Mouse (Mus musculus) frontal cortex, postnatal 25 days (tissue): ENCODE data around the gene Gm11437.

Experiments used
- DNase-seq, 2 experiments: peaks; one replicate each; pipeline ENCODE4 v3.0.0; 2022; ENCODE audit warnings: low spot score in 2 of 2

Gm11437 gene

DNA sequence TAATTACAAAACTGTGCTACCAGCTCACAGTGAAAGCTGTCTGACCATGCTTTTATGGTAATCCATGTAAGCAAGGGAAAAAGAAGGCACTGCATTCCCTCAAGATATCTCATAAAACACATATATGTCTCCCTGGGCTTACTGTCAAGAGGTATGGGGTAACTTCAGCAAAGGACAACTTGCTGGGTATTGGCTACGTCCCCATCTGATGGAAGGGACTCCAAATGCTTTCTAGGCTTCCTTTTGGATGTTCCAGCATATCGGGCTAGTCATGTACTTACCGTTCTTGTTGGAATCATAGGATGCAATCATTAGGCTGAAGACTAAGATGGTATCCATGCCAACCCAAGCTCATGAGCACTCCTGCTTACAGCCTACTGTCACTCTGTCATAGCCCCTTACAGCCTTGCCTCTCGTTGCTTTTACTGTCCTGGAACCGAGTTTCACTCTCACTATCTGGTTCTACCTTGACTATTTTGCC is at the start of gene Gm11437:
TSS of gene Gm11437 (minus strand) at position 431 of the 481 bp plus-strand sequence.
- DNase-seq = no peak

DNA sequence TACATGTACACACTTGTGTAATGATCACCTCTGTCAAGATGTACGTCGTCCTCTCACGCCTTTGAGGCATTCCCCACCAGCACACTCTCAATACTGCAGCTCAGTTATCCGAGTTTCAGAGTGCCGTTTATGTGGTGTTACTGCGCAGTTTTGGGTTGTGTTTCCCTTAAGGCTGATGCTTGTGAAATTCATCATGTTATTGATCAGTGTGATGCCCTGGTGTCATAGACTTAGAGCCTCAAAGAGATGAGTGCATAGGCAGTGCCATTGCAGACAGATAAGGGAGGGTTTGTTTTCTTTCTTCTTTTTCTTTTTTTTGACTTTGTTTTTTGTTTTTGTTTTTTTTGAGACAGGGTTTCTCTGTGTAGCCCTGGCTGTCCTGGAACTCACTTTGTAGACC is 43.6 kb upstream of the Gm11437 start:
- no peak for DNase-seq

DNA sequence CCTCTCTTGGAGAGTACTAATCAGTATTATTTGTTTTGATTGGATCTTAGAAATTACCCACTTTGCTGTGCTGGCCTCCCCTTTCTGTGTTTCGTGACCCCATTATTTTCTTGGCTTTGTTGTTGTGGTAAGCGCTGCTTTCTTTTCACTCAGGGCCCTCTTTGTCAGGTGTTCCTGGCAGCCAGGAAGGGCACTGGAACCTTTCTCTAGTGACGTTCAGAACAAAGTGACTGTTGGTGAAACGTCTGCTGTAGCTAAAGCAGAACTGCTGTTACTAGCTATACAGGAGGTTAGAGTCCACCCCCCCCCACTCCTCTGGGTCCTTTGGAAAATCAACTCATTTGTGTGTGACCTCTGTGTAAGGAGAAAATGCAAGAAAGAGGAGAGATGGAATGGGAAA is 38.5 kb upstream of the Gm11437 start:
- no peak for DNase-seq

DNA sequence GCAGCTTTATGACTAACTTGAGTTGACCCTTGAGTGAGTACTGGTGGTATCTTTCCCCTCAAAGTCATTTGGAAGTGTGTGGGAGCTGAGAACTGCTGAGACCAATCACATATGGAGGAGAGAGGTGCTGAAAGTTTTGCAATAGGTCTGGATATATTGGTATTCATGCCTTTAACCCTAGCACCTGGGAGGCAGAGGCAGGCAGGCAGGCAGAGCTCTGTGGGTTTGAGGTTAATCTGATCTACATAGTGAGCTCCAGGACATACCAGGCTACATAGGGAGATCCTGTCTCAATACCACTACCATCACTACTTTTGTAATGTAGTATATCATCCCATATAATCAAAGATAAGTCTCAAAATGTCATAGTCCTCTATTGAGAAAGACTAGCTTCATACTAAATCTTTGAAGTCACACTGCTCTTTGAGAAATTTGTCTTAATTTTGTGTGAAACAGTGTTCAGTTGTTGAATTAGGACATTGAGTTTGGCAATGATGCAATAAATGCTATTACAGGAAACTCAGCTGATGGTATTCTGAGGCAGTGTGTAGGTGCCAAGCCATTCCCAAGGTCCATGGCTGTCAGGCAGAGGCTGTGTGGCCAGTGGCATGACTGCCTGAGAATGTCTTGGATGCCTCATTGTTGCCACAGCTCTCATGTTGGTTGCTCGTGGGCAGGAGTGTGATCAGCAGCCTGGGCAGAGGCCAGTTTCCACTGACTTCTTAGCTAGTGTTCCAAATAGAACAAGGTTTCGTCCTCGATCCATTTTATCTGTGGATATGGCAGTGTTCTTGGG is 30.5 kb upstream of the Gm11437 start:
- DNase-seq = no peak

DNA sequence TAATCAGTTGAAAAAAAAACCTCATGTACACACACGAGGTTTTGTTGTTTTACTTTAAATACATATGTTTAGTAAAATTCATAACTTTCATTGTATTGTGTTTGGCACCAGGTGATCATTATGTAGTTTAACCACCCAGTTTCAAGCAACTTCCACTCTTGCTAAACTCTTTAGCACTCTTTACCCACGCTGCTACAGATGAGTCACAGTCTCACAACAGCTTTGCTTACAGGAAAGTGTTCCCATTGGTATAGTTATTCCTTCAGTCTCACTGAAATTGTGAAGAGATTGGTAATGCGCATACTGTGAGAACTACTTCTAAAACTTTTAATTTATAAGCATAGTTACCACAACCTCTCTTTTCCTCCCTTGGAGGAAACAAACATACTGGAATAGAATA is 27.5 kb upstream of the Gm11437 start:
- no peak for DNase-seq

DNA sequence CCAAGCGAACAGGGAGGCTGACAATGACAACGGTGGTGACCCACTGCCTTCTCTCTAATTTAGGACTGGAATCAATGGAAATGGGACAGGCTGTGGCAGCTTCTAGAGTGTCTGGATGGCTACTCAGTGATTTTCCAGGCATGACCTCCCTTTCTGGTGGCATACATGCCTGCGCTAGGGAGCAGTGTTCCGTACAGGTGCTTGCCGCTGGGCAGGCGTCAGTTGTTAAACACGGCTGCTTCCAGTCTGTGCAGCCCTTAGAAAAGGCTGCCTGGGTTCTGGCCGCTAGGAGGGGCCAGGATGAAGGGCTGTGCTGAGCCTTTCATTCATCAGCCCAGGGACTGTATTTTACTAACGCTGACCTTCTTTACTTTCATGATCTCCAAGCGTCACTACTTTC is 26.0 kb upstream of the Gm11437 start:
- no peak for DNase-seq

DNA sequence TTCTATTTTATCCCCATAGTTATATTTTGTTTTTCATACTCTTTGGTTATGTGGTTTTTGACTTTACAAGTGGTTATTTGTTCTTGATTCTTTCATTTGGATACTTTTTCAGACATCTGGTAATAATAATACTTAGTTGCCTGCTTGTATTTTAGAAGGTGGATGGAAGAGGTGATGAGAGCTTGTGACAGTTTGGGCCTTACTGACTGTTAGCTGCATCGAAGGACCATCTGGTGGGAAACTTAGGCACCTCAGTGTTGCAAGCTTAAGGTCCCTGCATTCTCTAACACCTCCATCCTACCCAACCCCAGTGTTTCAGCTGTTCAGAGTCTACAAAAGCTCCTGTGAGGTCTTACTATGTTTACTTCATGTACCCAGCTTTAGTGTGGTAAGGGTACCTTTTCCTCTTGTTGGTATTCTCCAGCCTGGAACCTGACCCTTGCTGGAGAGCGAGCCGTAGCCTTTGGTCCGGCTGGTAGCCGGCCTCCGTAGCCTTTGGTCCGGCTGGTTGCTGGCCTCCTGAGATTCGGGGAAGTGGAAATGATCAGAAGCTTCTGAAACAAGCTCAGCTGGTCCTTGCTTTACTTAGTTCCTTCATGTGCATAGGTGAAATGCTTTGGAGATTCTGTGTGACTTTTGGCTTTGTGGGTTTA is 23.4 kb upstream of the Gm11437 start:
- no peak for DNase-seq

DNA sequence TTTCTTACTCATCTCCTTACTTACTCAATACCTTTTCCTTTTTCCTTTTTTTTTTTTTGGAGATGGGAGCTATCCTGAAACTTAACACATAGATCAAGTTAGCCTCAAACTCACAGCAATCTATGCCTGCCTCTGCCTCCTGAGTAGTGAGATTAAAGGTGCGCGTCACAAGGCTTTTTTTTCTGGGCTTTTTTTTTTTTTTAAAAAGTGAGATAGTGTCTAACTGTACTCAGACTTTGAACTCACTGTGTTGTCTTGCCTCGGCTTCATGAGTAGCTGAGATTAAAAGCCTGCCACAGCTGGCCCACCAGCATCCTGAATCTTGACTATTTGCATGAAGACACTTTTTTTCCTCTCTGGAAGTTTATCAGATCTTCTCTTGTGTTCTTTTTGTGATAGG is 21.3 kb upstream of the Gm11437 start:
- no peak for DNase-seq

DNA sequence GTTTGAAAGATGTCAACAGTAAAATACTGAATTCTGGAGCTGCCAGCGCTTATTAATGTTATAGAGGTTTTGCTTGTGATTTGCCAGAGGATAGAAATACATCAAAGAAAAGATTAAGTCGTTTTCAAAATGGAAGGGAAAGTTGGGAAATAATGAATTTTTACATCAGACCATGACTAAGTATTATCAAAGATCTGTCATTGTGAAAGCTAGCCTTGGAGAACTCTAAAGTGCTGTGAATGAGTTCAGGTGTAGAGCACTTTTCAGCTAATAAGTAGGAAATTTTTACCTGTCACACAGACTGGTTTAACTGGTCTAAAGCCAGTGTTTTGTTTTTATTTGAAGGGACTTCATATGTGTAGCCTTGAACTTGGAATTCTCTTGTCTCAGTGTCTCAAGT is 14.0 kb upstream of the Gm11437 start:
- no peak for DNase-seq

DNA sequence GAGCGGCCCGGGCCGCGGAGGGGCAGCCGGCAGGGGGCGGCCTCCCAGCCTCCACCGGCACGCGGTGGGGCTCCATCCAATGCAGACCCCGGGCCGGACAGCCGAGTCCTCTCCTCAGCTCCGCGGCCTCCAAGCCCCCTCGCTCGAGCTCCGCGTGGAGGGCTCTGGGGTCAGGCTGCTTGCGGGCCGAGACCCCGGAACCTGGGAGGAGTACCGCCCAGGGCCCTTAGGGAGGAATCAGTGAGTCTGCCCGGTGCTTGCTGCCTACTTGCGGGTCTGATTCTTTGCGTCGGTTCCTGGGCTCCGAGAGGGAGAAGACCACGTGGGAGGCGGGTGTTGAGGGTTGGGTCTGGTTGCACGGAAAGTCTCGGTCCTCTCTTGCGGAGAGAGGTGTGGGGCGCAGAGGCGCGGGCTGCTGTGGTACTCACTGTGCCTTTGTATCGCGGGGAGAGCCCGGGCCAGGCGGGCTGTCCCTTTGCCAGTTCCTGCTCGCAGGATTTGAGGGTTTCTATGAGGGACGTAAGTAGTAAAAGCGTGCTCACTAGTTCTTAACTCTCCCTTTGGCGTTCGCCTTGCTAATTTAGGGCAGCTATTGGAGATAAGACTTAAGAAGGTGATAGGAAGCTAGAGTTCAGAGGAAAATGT is 12.8 kb upstream of the Gm11437 start:
- DNase-seq = peak; percentile 57 to 61

DNA sequence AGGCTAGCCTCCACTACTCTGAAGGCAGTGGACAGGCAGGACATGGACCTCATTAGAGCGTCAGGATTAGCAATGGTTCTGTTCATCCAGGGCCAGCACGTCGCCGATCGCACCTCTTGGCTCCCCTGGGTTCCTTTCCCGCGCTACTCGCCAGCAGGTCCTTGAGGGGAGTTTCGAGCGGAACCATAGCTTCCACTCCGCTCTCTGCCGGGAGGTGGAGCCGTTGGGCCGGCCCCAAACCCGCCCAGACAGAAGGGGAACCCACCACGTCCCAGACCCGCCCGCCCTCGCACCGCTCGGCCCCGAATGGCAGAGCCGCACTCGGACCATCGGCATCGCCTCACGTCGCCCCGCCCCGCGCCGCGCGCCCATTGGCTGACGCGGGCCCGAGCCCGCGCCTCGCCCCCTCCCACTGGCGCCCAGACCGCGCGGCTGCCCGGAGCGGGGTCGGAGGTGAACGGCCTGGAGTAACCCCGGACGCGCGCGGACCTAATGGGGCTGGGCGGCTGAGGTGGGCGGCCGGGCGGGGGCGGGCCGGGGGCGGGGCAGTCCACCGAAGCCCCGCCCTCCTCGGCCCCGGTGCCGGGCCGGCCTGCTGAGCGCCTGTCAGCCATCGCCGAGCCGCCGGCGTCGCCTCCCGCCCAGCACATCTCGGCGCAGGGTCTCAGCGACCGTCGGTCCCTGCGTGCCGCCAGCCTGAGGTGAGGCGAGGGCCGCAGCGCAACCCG is 12.1 kb upstream of the Gm11437 start:
- peak; percentile 82 to 89 for DNase-seq

DNA sequence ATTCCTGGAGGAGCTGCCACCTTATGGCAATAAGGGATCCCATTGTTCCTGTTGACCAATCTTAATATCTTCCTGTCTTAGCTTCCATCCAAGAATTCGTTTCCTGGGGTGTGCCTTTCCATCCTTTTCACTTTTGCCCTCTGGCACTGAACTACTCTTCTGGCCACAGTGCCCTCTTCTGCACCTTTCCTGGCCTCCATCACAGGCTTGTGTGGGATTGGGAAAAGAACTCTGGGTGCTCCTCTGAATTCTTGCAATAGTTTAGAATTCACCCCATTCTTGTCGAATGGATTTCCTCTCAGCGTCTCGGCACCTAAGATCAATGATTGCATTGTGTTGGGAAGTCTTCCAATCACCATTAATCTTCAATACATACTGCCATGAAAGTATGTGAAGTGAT is 11.3 kb upstream of the Gm11437 start:
- DNase-seq = no peak

DNA sequence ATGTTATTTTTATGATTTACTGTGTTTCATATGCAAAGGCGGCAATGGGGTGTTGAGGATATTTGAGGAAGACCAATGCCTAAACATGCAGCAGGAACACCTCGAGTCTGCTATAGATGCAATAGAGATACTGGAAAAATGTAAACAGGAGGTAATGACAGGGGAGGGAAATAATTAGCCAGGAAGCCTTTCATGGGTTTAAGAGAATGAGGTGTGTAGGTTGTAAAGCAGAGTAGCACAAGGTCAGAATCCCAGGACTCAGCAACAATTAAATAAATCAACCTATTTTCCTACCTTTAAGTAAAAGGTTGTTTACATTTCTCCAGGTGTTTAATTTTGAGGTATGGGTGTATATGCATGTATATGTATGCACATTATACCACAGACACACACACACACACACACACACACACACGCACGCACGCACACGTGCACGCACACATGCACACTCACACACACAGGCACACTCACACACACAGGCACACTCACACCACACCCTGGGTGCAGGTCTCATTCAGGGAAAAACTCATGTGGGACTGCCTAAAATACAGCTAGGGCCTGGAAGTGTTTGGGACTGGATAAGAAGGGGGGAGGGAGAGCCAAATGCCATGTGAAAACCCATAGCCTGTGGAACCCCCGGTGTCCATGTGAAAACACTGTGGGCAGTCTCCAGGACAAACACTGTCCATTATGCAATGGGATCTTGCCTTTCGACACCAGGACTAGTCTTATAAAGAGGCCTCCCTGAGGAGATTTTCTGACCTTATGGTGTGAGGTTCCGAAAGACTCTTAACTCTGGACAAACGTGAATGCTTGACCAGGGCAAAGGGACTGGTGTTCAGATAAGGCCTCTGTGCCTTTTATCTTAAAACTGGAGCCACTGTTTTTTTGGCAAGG is 5.5 kb upstream of the Gm11437 start:
- DNase-seq = no peak

DNA sequence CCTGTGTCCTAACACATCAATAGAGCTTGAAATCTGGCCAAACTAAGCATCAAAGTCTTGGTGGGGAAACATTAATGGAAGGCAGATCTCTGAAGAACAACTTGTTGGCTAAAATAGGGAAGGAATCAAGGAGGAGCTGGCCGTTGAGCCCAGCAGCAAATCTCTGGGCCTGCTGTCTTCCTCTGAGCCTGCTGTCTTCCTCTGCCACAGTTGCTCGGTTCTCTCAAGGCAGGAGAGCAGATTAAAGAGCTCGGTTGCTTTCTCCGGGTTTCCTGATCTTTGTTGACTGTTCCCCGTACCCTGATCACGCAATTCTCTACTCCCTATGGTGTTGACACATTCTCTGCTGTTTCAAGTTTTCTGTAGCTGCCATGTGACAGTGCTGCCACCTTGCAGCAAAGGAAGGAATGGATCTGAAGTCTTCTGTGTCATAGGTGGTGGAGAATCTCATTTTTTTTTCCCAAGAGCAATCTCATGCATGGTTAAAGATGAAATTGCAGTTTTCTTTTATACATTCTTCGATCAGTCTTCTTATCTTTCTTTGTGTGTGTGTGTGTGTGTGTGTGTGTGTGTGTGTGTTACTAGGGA is 1.5 kb upstream of the Gm11437 start:
- peak; percentile 18 to 35 for DNase-seq

DNA sequence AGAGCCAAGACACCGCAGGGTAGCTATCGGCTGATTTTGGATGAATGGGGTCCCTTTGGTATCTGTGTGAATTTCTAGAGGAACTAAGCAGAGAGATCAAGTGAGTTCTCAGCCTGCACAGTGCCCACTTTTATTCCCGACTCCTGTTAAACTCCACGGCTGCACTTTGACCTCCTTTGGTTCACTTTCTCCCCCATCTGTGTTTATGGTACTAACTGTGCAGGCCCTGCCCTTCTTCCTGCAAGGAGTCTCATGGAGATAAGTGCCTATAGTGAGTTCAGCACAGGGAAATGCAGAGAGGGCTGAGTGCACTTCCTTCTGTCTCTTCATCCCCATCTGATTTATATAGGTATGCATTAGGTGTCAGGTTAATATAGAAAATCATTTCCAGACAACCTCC is 2.7 kb downstream of the Gm11437 start:
- no peak for DNase-seq

DNA sequence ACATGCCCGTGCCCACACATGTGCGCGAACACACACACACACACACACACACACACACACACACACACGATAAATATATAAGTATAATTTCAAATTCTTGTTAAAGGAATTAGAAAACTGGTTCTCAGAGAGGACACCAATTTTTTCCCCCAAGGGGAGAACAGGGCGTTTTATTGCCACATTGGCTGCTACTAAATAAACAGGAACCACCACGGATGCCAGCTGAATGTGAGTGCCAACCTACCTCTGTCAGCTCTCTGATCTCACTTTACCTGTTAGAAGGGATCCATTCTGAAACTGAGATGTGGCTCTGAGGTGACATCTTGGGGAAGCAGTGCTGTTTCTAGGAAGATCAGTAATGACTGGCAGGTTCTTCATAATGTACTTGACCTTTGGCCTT is 3.2 kb downstream of the Gm11437 start:
- DNase-seq = no peak

DNA sequence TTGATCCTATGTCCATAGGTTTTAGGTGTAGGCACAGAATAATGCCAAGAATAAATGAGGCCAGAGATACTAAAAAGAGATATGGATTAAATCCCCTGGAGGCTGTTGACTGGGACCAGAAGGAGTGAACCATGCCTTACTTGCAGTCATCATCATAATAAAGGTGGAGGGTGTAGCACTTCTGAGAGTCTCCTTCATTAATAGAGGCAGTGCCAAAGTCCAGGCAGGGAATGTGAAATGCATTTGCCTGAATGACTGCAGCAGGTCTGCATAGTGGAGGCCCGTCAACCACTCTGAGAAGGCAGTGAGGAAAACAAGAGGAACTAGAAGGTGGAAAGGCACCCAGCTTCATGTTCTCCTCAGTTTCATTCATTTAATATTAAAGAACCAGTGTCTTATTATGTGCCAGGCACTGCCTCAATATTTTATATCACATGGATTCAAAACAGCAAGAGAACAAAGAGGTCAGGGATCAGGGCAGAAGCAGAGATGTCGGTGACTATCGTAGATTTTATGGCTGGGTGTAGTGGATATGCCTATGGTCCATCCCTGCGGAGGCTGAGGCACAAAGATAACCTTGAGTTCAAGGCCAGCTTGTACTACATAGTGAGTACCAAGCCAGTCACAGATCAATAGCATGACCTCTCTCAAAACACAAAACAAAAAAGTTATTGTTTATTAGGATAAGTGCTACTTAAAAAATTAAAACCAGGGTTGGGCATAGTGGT is 10.6 kb downstream of the Gm11437 start:
- DNase-seq = no peak

DNA sequence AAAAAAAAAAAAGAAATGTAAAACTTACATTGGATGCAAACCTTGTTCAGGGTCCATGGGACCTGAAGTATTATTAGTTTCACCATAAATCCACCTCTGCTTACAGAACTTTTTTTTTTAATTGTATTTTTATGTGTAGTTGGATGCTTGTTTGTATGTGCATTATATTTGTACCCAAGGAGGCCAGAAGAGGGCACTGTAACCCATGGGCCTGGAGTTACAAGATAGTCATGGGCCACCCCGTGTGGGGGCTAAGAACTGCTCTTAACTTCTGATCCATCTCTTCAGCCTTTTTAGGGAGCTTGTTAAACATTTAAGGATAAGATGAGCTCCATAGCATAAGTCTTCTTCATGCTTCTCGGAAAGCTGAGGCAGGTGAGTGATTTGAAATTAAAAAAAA is 16.4 kb downstream of the Gm11437 start:
- no peak for DNase-seq

DNA sequence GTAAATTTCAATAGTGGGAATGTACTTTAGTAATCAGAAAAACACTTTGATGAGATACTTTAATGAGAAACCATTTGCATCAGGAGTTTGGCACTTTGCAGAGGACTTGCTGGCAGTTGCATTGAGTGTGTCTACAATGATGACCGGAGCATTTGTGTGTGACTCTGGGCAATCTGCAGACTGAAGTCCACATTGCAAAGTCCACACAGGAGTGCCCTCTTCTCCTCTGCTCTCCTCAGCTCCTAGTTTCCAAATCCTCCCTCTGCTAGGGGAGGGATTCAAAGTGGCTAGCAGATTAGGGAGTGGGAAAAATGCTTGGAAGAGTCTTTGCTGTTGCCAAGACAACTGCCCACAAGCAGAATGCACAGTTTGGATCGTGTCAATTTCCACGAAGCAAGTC is 21.2 kb downstream of the Gm11437 start:
- no peak for DNase-seq

DNA sequence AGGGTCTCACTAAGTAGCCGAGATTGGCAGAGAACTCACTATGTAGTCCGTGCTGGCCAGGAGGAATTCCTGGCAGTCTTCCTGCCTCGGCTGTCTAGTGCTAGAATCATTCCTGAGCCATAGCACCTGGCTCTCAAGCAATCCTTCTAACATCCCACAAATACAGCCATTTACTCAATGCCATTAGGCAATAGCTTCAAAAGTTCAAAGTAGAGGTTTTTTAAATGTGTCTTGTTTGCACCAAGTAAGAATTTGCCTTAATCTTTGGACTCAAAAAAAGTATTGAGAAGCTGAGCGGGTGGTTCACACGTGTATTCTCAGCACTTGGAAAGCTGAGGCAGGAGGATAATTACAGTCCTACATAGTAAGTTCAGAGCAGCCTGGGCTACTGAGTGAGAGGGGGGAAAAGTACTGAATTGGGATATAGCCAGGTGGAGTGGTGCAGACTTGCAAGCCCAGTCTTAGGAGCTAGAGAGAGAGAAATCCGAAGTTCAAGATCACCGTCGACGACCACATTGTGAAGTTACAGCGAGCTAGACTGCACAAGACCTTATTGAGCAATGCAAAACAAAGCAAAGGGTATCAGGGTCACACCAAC is 22.0 kb downstream of the Gm11437 start:
- no peak for DNase-seq
